Mouse (Mus musculus) kidney, adult 11 months (tissue): Measurements from ENCODE around the gene Paf1.

ENCODE experiments used
- DNase-seq: peaks from one replicate; pipeline ENCODE4 v3.0.0; 2022

Paf1 gene

DNA sequence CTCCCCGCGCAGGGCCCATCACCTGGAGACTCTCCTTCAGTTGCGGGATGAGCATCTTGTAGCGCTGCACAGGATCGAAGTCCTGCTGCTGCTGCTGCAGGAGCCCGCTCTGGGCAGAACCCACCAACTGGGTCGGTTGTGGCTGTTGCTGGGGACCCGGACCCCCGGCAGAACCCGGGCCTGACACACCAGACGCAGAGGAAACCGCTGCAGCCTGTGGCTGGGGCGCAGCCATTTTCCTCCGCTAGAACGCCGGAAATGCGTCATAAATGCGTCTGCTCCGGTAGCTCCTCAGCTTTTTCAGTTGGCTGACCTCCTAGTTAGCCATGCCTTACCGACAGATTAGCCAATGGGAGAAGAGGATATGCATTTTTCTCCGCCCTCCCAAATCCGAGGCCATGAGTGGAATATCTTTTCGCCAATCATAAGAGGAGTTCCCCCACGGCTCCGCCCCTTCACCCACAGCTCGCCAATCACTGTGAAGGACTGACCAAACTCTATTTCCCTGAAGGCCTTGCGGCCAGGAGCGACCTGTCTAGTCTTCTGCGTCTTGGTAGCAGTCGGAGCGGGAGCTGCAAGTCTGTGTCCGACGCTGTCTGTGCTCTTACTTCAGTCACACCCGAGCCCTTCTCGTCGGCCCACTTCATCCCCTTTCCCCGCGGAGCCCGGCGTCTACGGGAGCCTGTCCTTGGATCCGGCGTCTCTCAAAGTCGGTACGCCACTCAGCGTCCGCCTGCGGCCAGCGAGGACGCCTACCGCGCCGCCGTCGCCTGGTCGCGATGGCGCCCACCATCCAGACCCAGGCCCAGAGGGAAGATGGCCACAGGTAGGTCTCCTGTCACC lies at the start of gene Paf1, which contains the start of gene Med29:
TSS of gene Paf1 (plus strand) at position 523 of the 843 bp plus-strand sequence.
TSS of gene Med29 (minus strand) at position 280 of the 843 bp plus-strand sequence.
- peak; percentile 99 for DNase-seq

DNA sequence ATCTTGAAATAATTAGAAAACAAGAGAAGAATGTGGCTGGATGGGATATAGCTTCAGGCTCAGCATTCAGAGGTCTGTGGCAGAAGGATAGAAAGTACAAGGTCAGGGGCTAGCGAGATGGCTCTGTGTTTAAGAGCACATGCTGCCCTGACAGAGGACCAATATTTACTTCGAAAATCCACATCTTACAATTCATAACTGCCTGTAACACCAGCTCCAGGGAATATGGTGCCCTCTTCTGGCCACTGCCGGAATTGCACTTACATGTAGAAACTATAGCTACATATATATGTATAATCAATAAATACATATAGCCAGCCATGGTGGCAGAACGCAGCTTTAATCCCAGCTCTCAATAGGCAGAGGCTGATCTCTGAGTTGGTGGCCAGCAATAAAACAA lies 48.1 kb upstream of the Paf1 start:
- DNase-seq = no peak

DNA sequence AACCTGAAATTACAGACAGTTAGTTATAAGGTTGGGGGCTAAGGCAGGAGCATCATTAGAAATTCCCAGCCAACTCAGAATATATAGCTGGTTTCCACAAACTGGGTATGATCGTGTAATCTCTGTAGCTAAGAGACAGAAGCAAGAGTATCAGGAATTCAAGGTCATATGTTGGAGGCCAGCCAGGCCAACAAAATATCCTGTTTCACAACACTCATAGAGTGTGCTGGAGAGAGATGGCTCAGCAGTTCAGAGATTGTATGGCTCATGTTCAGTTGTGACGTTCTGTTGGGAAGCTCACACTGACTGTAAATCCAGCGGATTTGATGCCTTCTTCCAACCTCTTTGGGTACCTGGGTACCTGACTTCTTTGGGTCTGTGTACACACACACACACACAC lies 45.0 kb upstream of the Paf1 start:
- DNase-seq = no peak

DNA sequence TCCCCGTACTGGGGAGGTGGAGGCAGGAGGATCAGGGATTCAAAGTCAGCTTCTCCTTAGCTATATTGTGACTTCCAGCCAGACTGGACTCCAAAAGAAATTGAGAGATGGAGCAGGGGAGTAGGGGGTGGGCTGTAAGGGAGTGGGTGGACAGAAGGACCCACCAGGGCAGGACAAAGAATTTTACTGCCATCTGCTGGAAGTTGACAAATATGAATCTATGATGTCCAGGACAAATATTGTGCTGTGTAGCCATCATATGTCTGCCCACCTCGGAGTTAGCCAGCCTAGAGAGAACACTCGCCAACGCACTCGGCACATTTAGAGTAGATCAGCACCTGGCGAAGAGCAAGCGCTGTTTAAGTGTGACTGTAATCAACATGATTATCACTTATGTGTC lies 44.1 kb upstream of the Paf1 start:
- DNase-seq = no peak

DNA sequence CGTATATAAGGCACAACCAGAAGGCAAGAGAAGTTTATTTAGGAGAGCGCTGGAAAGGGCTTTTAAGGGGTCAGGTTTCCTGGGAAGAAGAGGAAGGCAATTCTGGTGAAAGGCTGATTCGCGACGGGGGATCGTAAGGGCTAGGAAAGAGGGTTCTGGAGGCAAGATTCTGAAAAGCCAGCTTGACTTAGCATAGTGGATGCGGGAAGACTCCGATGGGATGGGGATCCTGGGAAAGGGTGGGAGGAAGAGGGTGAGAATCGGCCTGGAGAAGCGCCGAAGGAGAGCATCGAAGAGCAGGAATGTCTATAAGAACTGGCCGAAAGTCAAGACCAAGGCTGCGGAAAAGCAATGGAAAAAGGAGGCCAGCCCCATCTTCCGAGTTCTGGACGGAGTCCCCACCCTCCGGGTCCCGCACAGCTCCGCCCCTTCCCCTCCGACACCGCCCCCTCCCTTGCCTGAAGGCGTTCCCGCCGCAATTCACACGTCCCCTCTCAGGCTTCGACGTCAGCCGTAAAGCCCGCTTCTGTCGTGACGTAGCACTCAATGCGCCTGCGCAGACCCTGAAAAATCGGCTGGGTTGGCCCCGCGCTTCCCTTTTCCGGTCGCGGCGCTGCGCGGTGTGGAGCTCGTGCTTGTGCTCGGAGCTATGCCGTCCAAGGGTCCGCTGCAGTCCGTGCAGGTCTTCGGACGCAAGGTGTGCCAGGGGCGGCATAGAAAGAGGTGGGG lies 42.4 kb upstream of the Paf1 start, which contains the start of gene Rps16:
TSS of gene Rps16 (plus strand) at position 498 of the 729 bp plus-strand sequence.
- peak; percentile 95 for DNase-seq

DNA sequence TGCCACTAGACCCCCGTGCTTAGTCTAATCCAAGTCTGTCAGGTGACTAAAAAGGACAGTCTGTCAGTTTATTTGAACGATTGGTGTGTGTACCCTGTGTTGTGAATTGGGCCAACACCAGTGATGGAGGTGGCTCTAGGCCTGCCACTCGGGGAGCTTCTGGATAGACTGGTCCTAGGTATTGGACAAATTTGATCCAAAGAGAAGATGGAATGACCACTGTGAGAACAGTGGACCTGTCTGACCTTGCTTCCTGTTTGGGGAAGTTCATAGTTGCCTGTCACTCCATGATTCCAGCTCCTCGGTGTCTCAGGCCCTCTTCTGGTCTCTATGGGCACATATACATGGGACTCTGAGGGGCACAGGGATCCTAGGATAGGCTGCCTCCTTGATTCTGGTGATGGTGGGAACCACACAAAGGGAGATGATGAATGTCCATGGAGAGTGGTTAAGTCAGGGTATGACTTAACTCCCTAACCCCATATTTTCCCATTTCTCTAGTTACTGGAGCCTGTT lies 41.0 kb upstream of the Paf1 start:
- DNase-seq = no peak

DNA sequence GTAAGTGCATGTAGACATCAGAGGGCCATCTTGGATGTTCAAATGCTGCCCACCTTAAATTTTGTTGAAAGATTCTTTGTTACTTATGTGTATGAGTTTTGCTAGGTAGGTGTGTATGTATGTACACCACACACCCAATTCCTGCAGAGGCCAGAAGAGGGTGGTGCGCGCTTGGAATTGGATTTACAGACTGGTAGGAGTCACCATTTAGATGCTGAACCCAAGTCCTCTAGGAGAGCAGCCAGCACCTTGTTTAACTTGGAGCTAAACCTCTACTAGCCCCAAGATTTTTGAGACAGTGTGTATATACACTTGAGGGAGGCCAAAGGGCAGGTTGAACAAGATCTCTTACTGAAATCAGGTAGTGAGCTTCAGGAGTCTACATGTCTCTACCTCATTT lies 39.5 kb upstream of the Paf1 start:
- no peak for DNase-seq

DNA sequence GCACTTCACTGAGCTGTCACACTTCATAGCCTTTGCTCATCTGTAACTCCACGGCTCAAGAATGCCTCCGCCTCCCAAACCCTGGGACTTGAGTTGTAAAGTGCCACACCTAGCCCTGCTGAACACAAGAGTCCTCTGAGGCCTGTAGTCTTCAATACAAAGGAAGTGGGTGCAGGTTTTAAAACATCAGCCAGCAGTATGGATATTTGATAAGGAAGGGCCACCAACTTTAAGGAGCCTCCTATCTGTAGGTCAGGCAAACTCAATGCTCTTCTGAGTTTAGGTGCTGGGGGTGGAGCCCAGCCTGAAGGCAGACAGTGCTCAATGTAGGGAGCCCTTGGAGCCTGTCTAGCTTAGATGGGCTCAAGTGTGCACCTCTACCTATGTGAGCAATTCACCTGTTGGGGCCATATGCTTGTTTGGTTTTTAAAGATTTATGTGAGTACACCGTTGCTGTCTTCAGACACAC lies 38.6 kb upstream of the Paf1 start:
- DNase-seq = no peak

DNA sequence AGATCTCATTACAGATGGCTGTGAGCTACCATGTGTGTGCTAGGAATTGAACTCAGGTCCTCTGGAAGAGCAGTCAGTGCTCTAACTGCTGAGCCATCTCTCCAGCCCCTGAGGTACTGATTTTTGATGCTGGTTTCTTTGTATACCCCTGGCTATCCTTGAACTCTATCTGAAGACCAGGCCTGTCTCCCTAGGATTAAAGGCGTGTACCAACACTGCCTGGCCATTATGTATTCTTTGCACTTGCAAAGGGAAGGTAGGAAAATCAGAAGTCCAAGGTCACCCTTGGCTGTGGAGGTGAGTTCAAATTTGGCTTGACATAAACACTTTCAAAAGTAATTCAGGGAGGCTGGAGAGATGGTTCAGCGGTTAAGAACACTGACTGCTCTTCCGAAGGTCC lies 38.2 kb upstream of the Paf1 start:
- DNase-seq = no peak

DNA sequence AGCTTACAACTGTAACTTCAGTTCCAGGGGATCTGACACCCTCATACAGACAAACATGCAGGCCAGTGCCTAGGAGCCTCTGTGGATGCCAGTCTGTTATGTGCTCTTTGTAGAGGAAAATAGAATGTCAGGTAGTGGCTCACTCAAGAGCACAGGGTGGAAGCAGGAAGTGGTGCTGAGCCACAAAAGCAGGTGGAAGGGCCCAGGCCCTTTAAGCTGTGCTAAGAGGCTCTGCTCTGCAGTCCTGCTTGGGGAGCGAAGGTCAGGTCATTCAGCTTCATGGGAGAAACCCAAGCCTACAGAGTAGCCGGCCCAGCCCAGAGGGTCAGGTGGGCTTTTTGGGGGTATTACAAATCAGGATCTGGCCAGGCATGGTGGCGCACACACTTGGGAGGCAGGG lies 37.5 kb upstream of the Paf1 start:
- DNase-seq = no peak

DNA sequence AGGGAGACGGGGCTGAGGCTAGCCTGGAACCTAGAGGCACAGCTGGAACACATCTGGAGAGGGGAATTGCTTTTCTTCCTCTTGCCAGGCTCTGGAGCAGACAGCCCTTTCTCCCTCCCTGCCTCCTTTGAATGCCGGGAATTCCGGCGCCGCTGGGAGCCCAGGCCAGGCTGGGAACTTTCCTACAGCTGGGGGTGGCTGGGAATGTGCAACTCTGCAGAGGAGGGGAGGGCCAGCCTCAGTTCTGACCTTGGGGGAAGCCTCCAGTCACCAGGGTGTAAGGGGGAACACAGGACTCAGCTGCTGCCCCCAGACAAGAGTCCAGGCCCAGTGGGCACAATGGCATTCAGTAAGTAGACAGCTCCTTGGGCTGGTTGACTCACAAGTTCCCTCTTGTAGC lies 35.8 kb upstream of the Paf1 start:
- peak; percentile 68 for DNase-seq

DNA sequence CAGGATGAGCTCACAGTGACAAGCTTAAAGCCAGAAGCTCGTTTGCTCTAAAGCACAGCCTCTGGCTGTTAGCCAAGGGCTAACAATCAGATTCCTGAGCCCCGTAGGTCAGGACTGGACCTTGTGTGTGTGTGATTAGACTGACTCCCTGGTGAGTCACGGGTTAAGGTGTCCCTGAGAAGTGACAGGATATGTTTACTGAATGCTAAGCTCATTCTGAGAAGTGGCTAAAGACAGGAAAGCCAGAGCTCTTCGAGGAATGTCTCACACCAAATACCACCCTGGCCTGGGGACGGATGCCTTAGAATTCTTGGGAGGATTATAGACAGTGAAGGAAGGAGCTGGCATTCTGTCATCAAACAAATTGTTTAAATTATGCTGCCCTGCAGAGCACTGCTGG lies 34.8 kb upstream of the Paf1 start:
- DNase-seq = no peak

DNA sequence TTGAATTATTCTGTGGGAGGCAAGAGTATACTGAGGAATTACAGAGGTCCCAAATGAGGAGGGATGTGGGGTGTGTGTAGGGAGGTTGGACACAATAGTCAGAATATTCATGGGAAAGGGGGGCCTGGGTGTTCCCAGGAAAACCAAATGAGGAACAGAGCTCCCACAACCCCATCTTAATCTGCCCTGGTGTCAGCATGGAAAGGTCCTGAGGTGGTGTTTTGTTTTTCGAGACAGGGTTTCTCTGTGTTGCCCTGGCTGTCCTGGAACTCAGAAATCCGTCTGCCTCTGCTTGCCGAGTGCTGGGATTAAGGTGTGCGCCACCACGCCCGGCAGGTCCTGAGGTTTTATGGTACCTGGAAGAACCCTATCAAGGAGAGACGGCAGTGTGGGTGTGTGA lies 34.3 kb upstream of the Paf1 start:
- DNase-seq = no peak

DNA sequence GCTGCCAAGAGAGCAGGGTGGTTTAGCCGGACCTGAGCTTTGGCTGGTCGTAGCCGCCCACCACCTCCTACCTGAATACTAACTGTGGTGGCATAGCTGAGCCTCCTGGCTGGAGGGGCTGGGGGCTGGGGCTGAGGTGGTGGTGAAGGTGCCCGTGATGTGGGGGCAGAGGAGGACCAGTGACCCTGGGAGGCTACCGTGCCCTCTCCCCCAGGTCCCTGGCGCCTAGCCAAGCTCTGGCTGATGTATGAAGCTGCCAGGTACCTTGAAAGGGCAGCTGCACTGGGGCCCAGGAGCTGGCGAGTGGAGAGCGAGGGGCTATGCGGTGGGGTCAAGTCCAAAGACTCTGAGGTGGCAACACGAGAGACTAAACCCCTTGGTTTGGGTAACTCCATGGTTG lies 32.9 kb upstream of the Paf1 start:
- no peak for DNase-seq

DNA sequence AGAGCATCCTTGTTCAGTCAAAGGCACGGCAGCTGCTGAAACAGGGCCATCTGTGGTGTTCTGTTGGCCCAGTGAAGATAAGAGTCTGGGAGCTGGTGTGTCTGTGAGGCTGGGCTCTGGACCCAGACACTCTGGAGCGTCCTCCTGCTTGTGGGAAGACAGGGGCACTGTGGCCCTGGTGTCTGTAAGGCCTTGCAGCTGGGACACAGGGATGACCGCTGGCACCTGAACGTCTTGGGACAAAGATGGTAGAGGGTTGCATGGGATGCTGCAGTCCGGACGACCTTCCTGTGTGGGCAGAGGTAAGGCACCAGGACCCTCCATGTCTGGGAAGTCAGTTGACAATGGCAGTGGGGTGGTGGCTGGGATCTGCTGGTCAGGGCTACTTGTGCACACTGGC lies 32.5 kb upstream of the Paf1 start:
- no peak for DNase-seq

DNA sequence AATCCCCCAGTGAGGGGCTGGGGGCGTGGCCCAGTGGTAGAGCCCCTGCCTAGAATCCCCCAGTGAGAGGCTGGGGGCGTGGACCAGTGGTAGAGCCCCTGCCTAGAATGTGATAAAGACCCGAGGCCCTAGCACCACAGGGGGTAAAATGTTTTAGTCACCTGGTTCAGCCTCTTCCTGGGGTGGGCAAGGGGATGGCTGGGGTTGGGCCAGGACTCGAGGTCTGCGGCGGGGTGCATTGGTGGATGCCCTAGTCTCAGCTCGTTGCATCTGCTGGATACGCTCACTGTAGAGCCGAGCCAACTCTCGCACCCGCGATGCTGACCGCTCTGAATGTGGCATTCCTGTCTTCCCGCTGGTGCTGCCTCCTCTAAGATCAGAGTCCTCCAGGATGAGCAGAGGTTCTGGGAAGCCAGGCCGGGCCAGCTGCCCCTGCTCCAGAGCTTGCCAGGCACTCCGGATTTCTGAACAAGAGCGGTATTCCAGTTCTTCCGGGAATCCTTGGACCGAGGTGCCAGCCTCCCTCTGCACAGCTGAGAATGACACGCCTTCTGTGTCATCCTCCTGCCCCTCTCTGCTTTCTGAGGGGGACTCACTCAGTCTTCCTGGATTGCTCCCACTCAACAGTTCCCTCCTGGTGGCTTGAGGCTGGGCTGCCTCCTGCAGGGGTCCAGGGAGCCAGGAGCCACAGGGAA lies 31.0 kb upstream of the Paf1 start:
- no peak for DNase-seq

DNA sequence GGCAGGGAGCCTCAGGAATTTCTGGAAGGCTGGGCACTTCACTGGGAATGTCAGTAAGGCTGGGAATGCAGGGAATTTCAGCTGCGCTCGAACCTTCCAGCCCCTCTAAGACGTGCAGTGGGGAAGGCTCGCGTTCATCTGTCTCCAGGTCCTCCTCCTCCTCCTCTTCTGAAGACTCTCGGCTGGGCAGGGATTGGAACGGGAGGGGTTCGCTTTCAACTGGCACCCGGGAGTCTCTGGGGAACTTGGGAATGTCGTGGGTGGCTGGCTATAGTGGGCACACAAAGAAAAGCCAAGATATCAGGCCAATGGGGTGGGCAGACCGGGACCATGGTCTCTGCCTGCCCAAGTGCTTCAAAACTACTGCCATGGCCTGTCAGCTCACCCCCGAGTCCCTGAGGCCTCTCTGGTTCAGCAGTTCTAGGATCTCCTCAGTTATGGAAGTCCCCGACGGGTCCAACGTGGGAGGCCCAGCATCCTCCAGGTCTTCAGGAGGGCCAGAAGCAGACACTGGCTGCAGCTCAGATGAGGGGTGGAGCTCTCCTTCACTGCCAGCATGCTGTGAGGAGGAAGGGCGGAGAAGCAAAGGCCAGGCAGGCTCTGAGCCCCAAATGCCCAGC lies 30.2 kb upstream of the Paf1 start:
- DNase-seq = no peak

DNA sequence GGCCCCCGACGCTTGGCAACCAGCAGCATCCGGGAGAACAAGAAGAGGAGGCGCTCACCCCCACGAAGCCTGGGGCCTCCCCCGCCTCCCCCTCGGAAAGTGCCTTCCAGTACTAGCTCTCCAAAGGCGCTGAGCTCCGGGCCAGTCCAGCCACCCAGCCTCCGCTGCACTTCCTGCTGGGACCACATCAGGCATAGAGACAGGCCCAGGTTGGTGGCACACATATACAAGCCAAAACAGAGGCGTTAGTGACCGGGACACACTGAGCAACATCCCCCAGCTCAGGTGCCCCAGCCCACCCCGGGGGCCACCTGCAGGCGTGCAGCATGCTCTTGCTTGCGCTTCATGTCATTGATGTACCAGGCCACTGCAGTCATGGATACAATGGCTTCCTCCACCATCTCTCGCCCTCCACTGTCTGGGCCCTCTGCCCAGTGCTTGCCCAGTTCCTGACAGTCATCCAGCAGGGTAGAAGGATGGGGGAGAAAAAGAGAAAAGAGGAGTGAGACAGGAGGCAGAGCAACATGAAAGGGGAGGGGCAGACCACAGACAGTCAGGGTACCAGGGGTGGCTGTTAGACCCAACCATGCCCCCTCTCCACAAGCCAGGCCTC lies 25.0 kb upstream of the Paf1 start:
- no peak for DNase-seq

DNA sequence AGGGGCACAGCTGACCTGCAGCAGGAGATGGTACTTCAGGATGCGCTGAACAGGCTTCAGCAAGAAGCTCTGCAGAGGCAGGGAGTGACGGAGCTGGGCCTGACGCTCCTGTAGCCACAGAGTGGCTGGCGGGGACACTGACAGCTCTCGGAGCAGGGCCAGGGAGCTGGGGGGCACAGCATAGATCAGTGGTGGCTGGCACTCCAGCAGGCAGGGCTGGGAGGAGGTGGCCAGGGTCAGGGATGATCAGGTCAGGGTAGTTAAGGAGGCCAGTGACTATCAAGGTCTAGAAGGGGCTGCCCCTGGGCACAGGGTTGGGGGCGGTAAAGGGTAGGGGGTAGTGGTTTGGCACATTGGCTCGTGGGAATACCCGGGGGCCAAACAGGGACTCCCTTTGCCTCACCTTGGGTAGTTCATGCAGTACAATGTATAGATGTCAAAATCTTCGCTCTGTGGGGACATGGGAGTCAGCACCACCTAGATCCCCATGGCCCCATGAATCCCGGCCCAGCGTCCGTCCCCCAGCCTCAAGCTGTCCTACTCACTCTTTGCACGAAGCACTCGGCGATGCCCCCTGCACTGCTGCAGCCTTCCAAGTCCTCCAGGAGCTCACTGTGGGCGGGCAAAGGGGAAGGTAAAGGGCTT lies 24.4 kb upstream of the Paf1 start:
- DNase-seq = no peak

DNA sequence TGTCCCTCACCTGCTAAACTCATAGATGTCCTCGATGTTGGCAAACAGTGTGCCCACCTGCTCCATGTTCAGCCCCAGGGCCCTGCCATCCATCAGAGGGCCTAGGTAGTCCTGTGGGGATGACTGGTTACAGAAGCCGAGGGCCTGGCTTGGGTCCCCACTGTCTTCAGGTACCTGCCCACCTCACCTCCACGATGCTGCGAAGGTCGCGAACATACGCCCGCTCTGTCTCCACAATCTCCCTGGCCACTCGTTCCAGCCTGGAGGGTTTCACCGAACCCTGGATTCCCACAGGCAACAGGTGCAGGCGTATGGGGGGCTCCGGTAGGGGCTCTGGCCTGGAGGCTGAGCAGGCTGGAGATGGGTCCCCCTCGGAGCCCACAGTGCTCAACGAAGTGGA lies 22.7 kb upstream of the Paf1 start:
- DNase-seq = no peak

DNA sequence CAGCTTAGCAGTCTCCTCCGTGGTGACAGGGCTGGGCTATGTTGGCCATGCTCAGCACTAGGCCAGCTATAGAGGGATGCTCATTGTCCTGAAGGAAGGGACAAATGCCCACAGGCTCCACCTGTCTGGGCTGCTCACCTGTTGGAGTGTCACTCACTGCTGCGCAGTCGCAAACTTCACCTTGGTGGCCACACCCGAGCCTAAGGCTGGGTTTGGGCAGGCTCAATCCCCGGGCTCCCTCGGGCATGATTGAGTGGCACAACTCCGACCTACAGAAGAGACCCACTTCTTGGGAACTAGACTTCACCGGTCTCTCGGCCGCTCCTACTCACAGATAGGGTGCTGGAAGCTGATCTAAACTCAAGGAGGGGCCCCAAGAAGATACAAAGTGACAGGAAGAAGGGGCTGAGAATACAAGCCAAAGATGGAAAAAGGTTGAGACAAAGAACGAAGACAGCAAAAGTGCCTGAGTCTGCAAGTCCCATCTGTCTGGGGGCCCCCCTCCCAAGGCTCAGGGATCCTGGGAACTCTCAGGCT lies 21.7 kb upstream of the Paf1 start:
- no peak for DNase-seq
